Mouse (Mus musculus) cerebellum, postnatal 25 days (tissue): Measurements from ENCODE around the gene Thumpd3.

ENCODE experiments used
- DNase-seq, 2 experiments: peaks; one replicate each; pipeline ENCODE4 v3.0.0; 2021; ENCODE audit warnings: mixed read lengths in 2 of 2

Thumpd3 gene

DNA sequence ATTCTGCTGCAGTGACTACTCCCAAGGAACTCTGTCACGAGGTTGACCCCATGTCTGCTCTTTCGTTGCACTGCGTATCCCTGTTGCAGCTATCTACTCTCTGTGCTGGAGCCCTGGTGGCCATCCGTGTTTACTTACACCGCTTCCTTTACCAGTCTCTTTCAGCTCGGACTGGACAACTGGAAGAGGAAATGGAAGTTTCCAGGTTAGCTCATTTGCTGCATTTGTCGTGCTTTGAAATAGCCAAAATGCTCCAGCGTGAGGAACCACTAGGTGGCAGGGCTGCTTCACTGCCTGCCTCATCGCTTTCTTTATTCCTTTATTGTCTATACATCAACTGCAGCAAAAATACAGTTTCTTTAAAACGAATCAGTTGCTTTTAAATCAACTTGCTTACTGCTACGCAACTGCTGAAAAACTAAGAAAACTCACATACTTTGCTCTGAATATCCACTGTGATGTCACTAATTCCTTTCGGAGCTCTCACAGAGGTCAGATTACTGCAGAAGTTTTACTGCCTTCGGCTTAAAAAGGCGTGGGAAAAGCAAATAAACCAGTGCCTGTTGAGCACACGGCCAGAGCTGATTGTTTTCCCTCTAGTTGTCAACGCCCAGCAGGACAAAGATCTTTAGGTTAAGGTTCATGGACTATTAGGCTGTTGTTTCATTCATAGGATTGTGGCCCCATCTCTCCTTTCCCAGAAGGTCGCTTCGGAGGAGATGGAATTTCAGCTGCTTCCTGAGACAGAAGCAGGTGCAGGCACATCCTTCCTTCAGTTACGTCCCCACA is 7.9 kb upstream of the Thumpd3 start:
- peak; percentile 74 to 80 for DNase-seq

GRCm38 (mm10) chr6:113038735-113039058 is 7.3 kb upstream of the Thumpd3 start:
- DNase-seq, result no peak

DNA sequence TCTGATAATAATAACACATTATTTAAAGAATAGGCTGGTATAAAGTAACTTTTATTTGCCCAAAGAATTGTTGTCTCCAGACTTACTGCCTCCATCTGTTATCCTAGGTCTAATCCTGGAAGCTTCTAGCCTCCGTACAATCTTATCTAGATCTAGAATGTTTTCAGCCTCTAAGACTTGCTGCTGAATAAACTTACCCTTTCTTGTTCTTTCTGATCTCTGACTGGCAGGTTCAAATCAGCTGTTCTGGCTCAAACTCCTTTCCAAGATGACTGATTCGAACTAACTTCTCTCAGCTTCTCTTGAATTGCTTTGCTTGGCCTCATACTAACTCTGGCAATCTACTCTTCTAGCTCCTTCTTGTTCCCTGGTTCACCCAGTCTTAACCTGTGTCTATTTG is 5.7 kb upstream of the Thumpd3 start:
- no peak for DNase-seq

DNA sequence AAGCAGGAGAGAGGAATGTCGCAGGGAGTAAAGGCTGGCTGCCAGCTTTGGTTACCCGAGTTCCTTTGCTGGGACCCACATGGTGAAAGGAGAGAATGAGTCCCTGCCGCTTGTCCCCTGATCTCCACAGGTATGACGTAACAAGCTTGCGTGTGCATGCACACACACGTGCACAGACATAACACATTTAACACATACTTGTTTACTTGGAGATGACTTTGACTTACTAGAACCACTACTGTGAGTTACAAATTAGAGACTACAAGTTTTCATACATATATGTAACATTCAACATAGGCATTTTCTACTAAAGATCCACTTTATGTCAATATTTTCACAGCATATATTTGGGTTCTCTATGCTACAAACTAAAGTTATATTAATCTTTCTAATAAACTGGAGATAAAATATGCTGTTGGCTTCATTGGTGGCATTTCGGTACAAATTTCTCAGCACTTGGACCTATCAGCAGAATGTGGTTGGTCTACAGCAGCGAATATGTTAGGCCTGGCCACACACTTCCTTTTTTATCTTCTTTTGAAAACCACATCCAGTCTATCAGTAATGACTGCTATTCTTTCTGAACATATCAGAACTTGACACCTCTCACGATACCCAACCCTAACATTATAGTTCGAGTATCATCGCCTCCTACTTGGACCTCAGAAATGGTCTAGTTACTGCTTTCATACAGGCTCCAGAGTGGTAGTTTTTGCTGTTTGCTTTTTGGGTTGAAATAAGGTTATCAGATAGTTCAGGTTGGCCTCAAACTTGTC is 4.6 kb upstream of the Thumpd3 start:
- no peak for DNase-seq

DNA sequence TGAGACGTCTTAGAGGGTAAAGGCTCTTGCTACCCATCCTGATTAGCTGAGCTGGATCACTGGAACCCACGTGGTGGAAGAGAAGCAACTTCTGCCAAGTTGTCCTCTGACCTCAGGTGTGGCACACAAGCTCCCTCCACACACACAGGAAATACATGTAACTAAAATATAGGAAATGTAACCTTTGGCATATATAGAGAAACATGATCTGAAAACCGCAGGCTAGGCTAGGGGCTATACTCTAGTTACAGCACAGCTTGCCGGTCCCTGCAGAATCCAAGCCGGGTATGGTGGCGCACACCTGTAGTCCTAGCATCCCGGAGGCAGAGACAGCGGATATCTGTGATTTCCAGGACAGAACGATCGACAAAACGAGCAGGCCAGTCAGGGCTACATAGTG is 450 bp upstream of the Thumpd3 start:
- no peak for DNase-seq

DNA sequence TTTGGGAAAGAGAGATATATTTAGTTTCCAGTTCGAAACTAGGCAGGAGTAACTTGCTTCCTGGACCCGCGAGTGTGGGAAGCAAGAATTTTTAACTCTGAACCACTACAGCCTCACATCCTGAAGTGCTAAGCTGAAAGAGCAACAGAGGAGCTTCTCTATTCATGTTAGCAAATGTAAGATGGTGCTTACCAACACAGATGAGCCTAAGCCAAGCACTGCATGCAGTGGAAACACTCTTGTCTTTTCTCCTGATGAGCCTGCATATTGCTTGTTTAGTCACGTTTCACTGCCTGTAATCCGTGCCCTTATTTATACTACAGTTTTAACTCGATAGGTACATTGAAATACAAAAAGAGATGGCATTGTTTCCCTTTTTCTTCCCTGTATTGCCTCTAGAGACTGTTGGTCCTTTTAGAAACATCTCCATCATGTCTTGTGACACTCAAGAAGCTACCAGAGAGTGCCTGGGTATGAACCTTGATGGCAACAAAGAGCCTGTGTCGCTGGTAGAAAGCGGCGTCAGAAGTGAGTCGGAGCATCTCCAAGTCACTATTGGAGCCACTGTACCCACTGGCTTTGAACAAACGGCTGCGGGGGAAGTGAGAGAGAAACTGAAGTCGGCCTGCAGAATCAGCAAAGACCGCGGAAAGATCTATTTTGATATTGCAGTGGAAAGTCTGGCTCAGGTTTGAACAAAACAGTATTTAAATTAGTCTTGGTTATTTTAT is 1.2 kb downstream of the Thumpd3 start:
- DNase-seq, result no peak

GRCm38 (mm10) chr6:113048371-113048770 is 2.3 kb downstream of the Thumpd3 start:
- DNase-seq, result no peak

DNA sequence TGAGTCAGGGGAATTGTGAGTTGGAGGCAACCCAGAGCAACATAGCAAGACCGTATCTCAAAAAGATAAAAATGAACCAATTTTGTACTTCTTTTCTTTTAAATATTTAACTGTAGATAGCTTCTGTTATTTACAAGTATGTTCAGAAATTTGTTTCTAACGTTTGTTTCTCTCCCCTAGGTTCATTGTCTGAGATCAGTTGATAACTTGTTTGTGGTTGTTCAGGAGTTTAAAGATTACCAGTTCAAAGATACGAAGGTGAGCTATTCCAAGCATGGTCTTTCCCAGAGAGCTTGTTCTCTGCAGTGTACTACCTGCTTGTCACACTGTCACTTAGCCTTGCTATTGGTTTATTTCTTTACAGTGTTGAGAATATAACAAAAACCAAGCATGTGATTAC is 3.1 kb downstream of the Thumpd3 start:
- no peak for DNase-seq

- no peak for DNase-seq
Observed at GRCm38 (mm10) chr6:113052972-113053371, 6.9 kb downstream of the Thumpd3 start.

GRCm38 (mm10) chr6:113054552-113055107 is 8.6 kb downstream of the Thumpd3 start:
- no peak for DNase-seq

- DNase-seq, result no peak
Observed at GRCm38 (mm10) chr6:113060892-113061563, 15.0 kb downstream of the Thumpd3 start.

DNA sequence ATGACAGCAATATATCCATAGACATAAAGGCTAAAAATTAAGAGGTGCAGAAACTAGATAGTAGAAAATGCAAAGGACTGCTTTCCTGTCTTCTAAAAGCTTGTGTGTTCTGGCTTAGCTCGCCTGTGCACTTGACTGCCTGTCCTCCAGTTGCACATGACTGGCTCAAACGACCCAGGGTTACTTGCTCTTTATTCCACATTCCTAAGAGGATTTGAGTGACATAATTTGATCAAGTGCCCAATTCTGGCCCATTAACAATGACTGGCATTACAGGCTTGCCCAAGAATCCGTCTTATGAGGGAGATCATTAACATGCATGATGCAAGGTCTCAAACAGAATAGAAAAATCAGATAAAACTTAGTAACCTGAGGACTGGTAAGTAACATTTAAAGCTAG is 16.2 kb downstream of the Thumpd3 start:
- no peak for DNase-seq

DNA sequence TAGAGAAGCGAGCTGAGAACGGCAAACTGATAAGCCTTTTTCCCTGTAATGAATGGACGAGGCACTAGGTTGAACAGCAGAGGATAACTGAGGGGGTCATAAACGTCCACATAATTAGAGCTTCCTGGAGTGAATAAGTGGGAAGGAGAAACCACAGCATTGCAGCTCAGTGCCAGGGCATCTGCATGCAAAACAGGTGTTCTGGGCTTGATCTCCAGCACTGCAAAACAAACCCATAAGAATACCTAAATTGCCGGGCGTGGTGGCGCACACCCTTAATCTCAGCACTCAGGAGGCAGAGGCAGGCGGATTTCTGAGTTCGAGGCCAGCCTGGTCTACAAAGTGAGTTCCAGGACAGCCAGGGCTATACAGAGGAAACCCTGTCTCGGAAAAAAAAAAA is 17.3 kb downstream of the Thumpd3 start:
- DNase-seq, result no peak

- DNase-seq, result no peak
Observed at GRCm38 (mm10) chr6:113065186-113065585, 19.2 kb downstream of the Thumpd3 start.

DNA sequence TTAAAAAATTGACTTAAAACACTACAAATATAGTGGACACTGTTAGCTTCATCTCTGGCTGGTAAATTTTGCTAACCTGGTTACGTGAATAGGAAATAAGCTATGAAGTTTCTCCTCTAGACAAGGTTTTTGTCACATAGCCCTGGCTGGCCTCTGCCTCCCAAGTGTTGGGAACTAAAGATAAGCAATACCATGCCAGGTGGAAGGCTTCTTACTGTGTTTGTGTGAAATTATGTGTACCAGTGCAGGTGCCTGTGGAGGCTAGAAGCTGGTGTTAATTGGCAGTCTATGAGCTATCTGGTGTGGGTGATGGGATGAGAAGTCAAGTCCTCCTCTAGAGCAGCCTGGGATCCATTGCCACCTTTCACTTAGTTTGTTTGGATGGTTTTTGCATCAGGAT is 23.1 kb downstream of the Thumpd3 start:
- DNase-seq, result no peak

GRCm38 (mm10) chr6:113075261-113075660 is 29.2 kb downstream of the Thumpd3 start:
- no peak for DNase-seq

- peak; percentile 95 to 97 for DNase-seq
Observed at GRCm38 (mm10) chr6:113076012-113076685, 30.1 kb downstream of the Thumpd3 start.

GRCm38 (mm10) chr6:113076686-113077516 is 30.9 kb downstream of the Thumpd3 start, which contains the start of gene Setd5:
Gene Setd5, plus strand, starts transcription at chr6:113077365.
- peak; percentile 99 for DNase-seq

DNA sequence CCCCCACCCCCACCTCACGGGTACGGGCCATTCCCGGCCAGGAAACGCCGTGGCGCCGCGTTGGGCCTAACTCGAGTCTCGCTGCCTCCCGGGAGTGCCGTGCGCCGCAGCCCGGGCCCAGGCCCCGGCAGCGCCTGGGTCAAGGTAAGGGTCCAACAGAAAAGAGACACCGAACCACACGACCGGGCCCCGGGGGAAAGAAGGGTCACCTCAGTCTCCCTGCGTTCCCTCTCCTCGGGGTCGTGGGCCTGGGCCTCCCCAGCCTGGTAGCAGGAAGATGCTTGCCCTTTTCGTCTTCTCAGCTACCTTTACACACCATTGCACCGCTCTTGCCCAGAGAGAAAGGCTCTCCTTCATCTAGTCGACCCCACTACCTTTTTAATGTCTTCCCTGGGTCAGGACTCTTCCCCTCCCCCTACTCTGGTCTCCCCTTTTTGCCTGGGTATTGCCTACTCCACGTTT is 31.6 kb downstream of the Thumpd3 start:
- DNase-seq, result no peak

- DNase-seq, result peak; percentile 44 to 49
Observed at GRCm38 (mm10) chr6:113078031-113078721, 32.2 kb downstream of the Thumpd3 start.
